Mouse (Mus musculus): ENCODE data around the gene Abcc6.

DNA sequence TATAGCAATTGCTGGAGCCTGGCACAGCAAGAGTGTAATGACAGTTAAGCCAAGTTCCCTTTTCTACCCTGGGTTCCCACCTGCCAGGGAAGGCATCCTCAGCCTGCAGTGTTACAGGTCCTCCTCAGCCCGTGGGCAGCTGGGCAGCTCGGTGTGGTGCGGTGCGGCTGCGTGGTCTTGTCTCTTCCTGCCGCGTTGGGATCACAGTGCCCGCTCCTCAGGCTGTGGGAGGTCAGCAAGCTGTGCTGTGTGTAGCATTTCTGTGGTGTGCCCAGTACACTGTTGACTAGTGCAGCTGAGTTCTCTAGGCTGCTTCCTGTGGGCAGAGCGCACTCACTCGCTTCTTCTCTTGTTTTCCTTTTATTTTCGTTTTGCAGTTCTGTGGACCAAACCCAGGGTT is 28.8 kb upstream of the Abcc6 start:
- TF ChIP-seq CTCF (IDR thresholded peaks at IDR 0.05; ENCODE audit: low read depth, low read length) (no peak), GATA1 (IDR thresholded peaks at IDR 0.05; ENCODE audit: borderline replicate concordance, low read length) (no peak), POLR2AphosphoS5 (IDR thresholded peaks at IDR 0.05; ENCODE audit: insufficient replicate concordance, low read depth, low read length) (no peak), TAL1 (conservative IDR thresholded peaks at IDR 0.05; ENCODE audit: low read depth, low read length) (no peak)
